In the genomic region with DNA sequence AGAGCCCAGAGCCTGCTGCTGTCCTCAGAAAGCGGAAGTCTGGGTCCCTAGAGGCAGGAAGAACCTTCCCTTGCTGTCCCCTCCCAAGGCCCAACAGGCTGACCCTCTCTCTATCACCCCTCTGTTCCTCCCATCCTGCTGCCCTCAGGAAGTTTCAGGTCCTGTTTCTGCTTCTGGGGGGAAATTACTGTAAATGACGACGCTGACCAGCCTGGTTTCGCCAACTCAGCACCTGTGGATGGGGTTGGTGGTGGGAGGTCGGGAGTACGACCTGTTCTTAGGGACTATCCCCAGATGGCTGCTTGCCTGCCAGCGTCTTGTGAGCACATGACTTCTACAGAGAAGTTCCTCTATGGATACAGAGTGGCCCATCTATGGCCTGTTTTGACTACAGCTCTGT, we compare ENCODE assay signal across 8 mouse cellular contexts. TPM values are rescaled to one million over a fixed set of nuclear protein-coding genes. Genes with fewer than 3 reads are reported as not detected.
DNase-seq lines count a peak whose midpoint lies in the region; ATAC-seq and TF ChIP-seq lines count a peak whose summit lies in the region.

Gene C1qb, minus strand, starts transcription at position 87 of the 400 bp plus-strand sequence.

- dilution Hi-C loops in CH12.LX (cut with MboI; ENCODE audit: extremely low pct_ligation_motif_present, extremely low pct_unique_long_range_greater_than_20kb, low sequenced_read_pairs), result no loop called here

- no peaks in the 10 kb centered on the region for H3K9me3 ChIP-seq in CH12.LX (replicated peaks; ENCODE audit: low read length)
- H3K9me3 ChIP-seq in forebrain, postnatal 0 days (ENCODE audit: low read length), result no peaks in the 10 kb centered on the region
- H3K9me3 ChIP-seq in hindbrain, embryonic 14.5 days (ENCODE audit: control insufficient read depth, low read length), result no peaks in the 10 kb centered on the region
- no peaks in the 10 kb centered on the region for H3K9me3 ChIP-seq in limb, embryonic 15.5 days
- H3K9me3 ChIP-seq in stomach, embryonic 16.5 days (replicated peaks; ENCODE audit: control insufficient read depth, low read length), result no peaks in the 10 kb centered on the region

- no peak for DNase-seq in CH12.LX (ENCODE audit: extremely low read depth)
- no peak for DNase-seq in adrenal gland, adult 8-10 months
- no peak for DNase-seq in forebrain, postnatal 0 days
- no peak for DNase-seq in hindbrain, embryonic 14.5 days (ENCODE audit: low spot score)
- DNase-seq in MN1 (ENCODE audit: low spot score), result no peak

- peaks cover 10 to 14% of the 10 kb centered on the region in 2 experiments; a peak in 3 of 4 replicates for H3K4me1 ChIP-seq in CH12.LX (ENCODE audit: control insufficient read depth in 1 of 2, insufficient read depth in 2 of 2)
- no peaks in the 10 kb centered on the region for H3K4me1 ChIP-seq in forebrain, postnatal 0 days (ENCODE audit: insufficient read depth)
- H3K4me1 ChIP-seq in hindbrain, embryonic 14.5 days (replicated peaks; ENCODE audit: control insufficient read depth, insufficient read depth, low read length), result peaks cover 10% of the 10 kb centered on the region
- H3K4me1 ChIP-seq in limb, embryonic 15.5 days, result no peaks in the 10 kb centered on the region
- no peaks in the 10 kb centered on the region for H3K4me1 ChIP-seq in stomach, embryonic 16.5 days (ENCODE audit: control insufficient read depth, insufficient read depth, low read length)

- H3K27me3 ChIP-seq in CH12.LX (replicated peaks), result peaks cover 92% of the 10 kb centered on the region
- H3K27me3 ChIP-seq in forebrain, postnatal 0 days (ENCODE audit: insufficient read depth, low read length), result no peaks in the 10 kb centered on the region
- H3K27me3 ChIP-seq in hindbrain, embryonic 14.5 days (ENCODE audit: control insufficient read depth, insufficient read depth, low read length), result no peaks in the 10 kb centered on the region
- H3K27me3 ChIP-seq in limb, embryonic 15.5 days, result peaks cover 3% of the 10 kb centered on the region; the same call in 1 of the 2 replicates
- no peaks in the 10 kb centered on the region for H3K27me3 ChIP-seq in stomach, embryonic 16.5 days (ENCODE audit: control insufficient read depth, insufficient read depth, low read length)

- WGBS in forebrain, postnatal 0 days, result 76% methylated on average over 7 of the region's 7 CpGs
- WGBS in hindbrain, embryonic 14.5 days, result 77% methylated on average over 7 of the region's 7 CpGs
- WGBS in limb, embryonic 15.5 days, result 63% methylated on average over 7 of the region's 7 CpGs
- 77% methylated on average over 7 of the region's 7 CpGs for WGBS in stomach, embryonic 16.5 days

- H3K4me2 ChIP-seq in CH12.LX (ENCODE audit: insufficient read depth, low read depth, poor library complexity, severe bottlenecking), result no peak within 1 kb of the TSS
- H3K4me2 ChIP-seq in forebrain, postnatal 0 days (ENCODE audit: low read depth), result no peak within 1 kb of the TSS
- no peak within 1 kb of the TSS for H3K4me2 ChIP-seq in hindbrain, embryonic 14.5 days (replicated peaks)
- no peak within 1 kb of the TSS for H3K4me2 ChIP-seq in limb, embryonic 15.5 days
- no peak within 1 kb of the TSS for H3K4me2 ChIP-seq in stomach, embryonic 16.5 days (ENCODE audit: low read depth, low read length)

- no peak for TF ChIP-seq RAD21 in CH12.LX (IDR thresholded peaks at IDR 0.05; ENCODE audit: low read depth, low read length)

- peak; percentile 56; the same call in 1 of the 2 replicates for TF ChIP-seq EP300 in CH12.LX (IDR thresholded peaks at IDR 0.05; ENCODE audit: low read length)

- in situ Hi-C loops in CH12.LX (cut with MboI; ENCODE audit: low pct_ligation_motif_present, low pct_unique_long_range_greater_than_20kb, low sequenced_read_pairs), result no loop called here

- no peak within 1 kb of the TSS for H3K27ac ChIP-seq in CH12.LX (ENCODE audit: insufficient read depth, low read depth)
- H3K27ac ChIP-seq in forebrain, postnatal 0 days (ENCODE audit: low read depth, low read length), result no peak within 1 kb of the TSS
- no peak within 1 kb of the TSS for H3K27ac ChIP-seq in hindbrain, embryonic 14.5 days
- H3K27ac ChIP-seq in limb, embryonic 15.5 days, result no peak within 1 kb of the TSS
- H3K27ac ChIP-seq in stomach, embryonic 16.5 days (ENCODE audit: low read length), result no peak within 1 kb of the TSS

- TF ChIP-seq POLR2A in CH12.LX (IDR thresholded peaks at IDR 0.05; ENCODE audit: low read depth, low read length), result no peak

- H3K79me2 ChIP-seq in CH12.LX (replicated peaks; ENCODE audit: control insufficient read depth, extremely low read depth, insufficient read depth, poor library complexity, severe bottlenecking), result no peaks in the 10 kb centered on the region

- ATAC-seq in forebrain, postnatal 0 days, result no peak
- ATAC-seq in hindbrain, embryonic 14.5 days (ENCODE audit: low FRiP score), result no peak
- ATAC-seq in limb, embryonic 15.5 days (ENCODE audit: insufficient number of reproducible peaks, low FRiP score, low TSS enrichment, low read depth), result no peak
- ATAC-seq in stomach, embryonic 16.5 days (ENCODE audit: insufficient read depth, low FRiP score), result no peak
- no peak for ATAC-seq in inflammation-experienced regulatory T-cells, adult 6 months

- no peaks in the 10 kb centered on the region for H3K36me3 ChIP-seq in CH12.LX (replicated peaks in 1 of 2; ENCODE audit: control insufficient read depth in 1 of 2, insufficient read depth in 1 of 2, low read length in 1 of 2)
- no peaks in the 10 kb centered on the region for H3K36me3 ChIP-seq in forebrain, postnatal 0 days (ENCODE audit: insufficient read depth)
- H3K36me3 ChIP-seq in hindbrain, embryonic 14.5 days (replicated peaks; ENCODE audit: control insufficient read depth, insufficient read depth), result no peaks in the 10 kb centered on the region
- H3K36me3 ChIP-seq in limb, embryonic 15.5 days, result no peaks in the 10 kb centered on the region
- H3K36me3 ChIP-seq in stomach, embryonic 16.5 days (ENCODE audit: control insufficient read depth, insufficient read depth, low read length), result no peaks in the 10 kb centered on the region

- no peak for TF ChIP-seq CTCF in CH12.LX (conservative IDR thresholded peaks at IDR 0.05 in 1 of 2, IDR thresholded peaks at IDR 0.05 in 1 of 2; ENCODE audit: low read depth in 2 of 2, low read length in 2 of 2)
- no peak for TF ChIP-seq CTCF in forebrain, postnatal 0 days (IDR thresholded peaks at IDR 0.05; ENCODE audit: low read depth)

- no peak within 1 kb of the TSS for H3K9ac ChIP-seq in CH12.LX (ENCODE audit: insufficient read depth, low read depth)
- H3K9ac ChIP-seq in forebrain, postnatal 0 days, result no peak within 1 kb of the TSS
- no peak within 1 kb of the TSS for H3K9ac ChIP-seq in hindbrain, embryonic 14.5 days
- H3K9ac ChIP-seq in limb, embryonic 15.5 days, result no peak within 1 kb of the TSS
- no peak within 1 kb of the TSS for H3K9ac ChIP-seq in stomach, embryonic 16.5 days (ENCODE audit: low read length)

- H3K4me3 ChIP-seq in CH12.LX (replicated peaks in 1 of 3; ENCODE audit: low read depth in 2 of 3, low read length in 2 of 3, poor library complexity in 1 of 3), result no peak within 1 kb of the TSS
- H3K4me3 ChIP-seq in forebrain, postnatal 0 days (ENCODE audit: low read depth, low read length), result no peak within 1 kb of the TSS
- no peak within 1 kb of the TSS for H3K4me3 ChIP-seq in hindbrain, embryonic 14.5 days (replicated peaks; ENCODE audit: low read length)
- H3K4me3 ChIP-seq in limb, embryonic 15.5 days, result no peak within 1 kb of the TSS
- no peak within 1 kb of the TSS; the same call in 1 of the 2 replicates for H3K4me3 ChIP-seq in stomach, embryonic 16.5 days (replicated peaks; ENCODE audit: low read length)

TF ChIP-seq in CH12.LX, 34 proteins besides CTCF, POLR2A, EP300 and RAD21 (continues in another document):
- TF ChIP-seq JUND (conservative IDR thresholded peaks at IDR 0.05; ENCODE audit: low read depth, low read length), result no peak
- TF ChIP-seq ZNF384 (IDR thresholded peaks at IDR 0.05; ENCODE audit: low read depth, low read length), result no peak
- no peak for TF ChIP-seq CHD1 (IDR thresholded peaks at IDR 0.05; ENCODE audit: low read depth, low read length)
- 0 out of 2 replicates have a peak, but pooled peaks have one; percentile 13 for TF ChIP-seq MAZ (IDR thresholded peaks at IDR 0.05; ENCODE audit: low read depth, low read length)
- no peak for TF ChIP-seq CHD2 (IDR thresholded peaks at IDR 0.05; ENCODE audit: low read length)
- no peak for TF ChIP-seq JUN (IDR thresholded peaks at IDR 0.05; ENCODE audit: insufficient read depth, low read depth, low read length)
- no peak for TF ChIP-seq ZKSCAN1 (IDR thresholded peaks at IDR 0.05; ENCODE audit: borderline replicate concordance, low read depth, low read length)
- TF ChIP-seq ETS1 (conservative IDR thresholded peaks at IDR 0.05; ENCODE audit: low read depth, low read length), result peak; percentile 39
- TF ChIP-seq IRF4 (IDR thresholded peaks at IDR 0.05; ENCODE audit: low read depth, low read length), result peak; percentile 51; the same call in 1 of the 2 replicates
- TF ChIP-seq PAX5 (IDR thresholded peaks at IDR 0.05; ENCODE audit: low read length), result no peak
- no peak for TF ChIP-seq HCFC1 (IDR thresholded peaks at IDR 0.05; ENCODE audit: low read depth, low read length)
- TF ChIP-seq E2F4 (IDR thresholded peaks at IDR 0.05; ENCODE audit: insufficient replicate concordance, low read depth, low read length), result no peak
- peak; percentile 55 for TF ChIP-seq BHLHE40 (IDR thresholded peaks at IDR 0.05; ENCODE audit: low read depth, low read length)
- no peak for TF ChIP-seq RCOR1 (conservative IDR thresholded peaks at IDR 0.05; ENCODE audit: low read depth, low read length)
- TF ChIP-seq TBP (conservative IDR thresholded peaks at IDR 0.05; ENCODE audit: low read depth, low read length), result no peak
- no peak for TF ChIP-seq MAX (IDR thresholded peaks at IDR 0.05; ENCODE audit: low read length)
- TF ChIP-seq UBTF (IDR thresholded peaks at IDR 0.05; ENCODE audit: low read depth, low read length), result no peak
- TF ChIP-seq MYC (IDR thresholded peaks at IDR 0.05; ENCODE audit: low read depth, low read length), result no peak
- TF ChIP-seq POLR2AphosphoS2 (IDR thresholded peaks at IDR 0.05; ENCODE audit: low read depth, low read length), result no peak

RNA-seq across cellular contexts. Expression of gene C1qb, which starts in this region (rescaled TPM):
- total RNA-seq in CH12.LX (2012; rRNA removed) (not detected in 2 replicates), CH12.LX (2014; rRNA removed) (not detected in 2 replicates)
- polyA plus RNA-seq in CH12.LX (2012; ENCODE audit: insufficient read length, low read depth), result not detected in 2 replicates
- total RNA-seq in adrenal gland, adult 8-10 months (2022), result 100 to 1,000 TPM in 2 of 4 experiments, 10 to 100 TPM in 2; 63.2 to 103 (median 86.1) TPM
- 53.9 and 57.1 TPM in 2 replicates for total RNA-seq in forebrain, postnatal 0 days (2014; rRNA removed)
- 67.4 and 78.2 TPM in 2 replicates for polyA plus RNA-seq in forebrain, postnatal 0 days (2015; fragmentation: Nextera tagmentation; extraction: Ambion mirVana)
- 48.6 and 52.3 TPM in 2 replicates for polyA plus RNA-seq in hindbrain, embryonic 14.5 days (2014; fragmentation: Nextera tagmentation; extraction: Ambion mirVana)
- 75.5 and 83.3 TPM in 2 replicates for polyA plus RNA-seq in limb, embryonic 15.5 days (2015; fragmentation: Nextera tagmentation; extraction: Ambion mirVana)
- 72.6 and 79.3 TPM in 2 replicates for polyA plus RNA-seq in stomach, embryonic 16.5 days (2015; fragmentation: Nextera tagmentation; extraction: Ambion mirVana)
- polyA plus RNA-seq in inflammation-experienced regulatory T-cells, adult 6 months (2017; shearing (Covaris generic)), result 1 to 10 TPM; 1.8 to 8.1 (median 2.1) TPM

Comparison
In these comparisons a context has a peak if more than half of its experiments do, and no peak if none do; other contexts are left out.
1. RNA of gene C1qb (total RNA-seq): 63.2 to 103 TPM in adrenal gland, adult 8-10 months and 53.9 to 57.1 TPM in forebrain, postnatal 0 days; not detected in CH12.LX; every median in the first group is over 10 times any median in the second.